Mouse (Mus musculus) cerebellum, adult 9-10 months (tissue): ENCODE results near the gene Fam3c.
A peak's percentile ranks its signal among the peaks of the same experiment; 100 is the strongest.

Experiments
- DNase-seq: peaks from one replicate; pipeline ENCODE4 v3.0.0; 2022

Fam3c gene

DNA sequence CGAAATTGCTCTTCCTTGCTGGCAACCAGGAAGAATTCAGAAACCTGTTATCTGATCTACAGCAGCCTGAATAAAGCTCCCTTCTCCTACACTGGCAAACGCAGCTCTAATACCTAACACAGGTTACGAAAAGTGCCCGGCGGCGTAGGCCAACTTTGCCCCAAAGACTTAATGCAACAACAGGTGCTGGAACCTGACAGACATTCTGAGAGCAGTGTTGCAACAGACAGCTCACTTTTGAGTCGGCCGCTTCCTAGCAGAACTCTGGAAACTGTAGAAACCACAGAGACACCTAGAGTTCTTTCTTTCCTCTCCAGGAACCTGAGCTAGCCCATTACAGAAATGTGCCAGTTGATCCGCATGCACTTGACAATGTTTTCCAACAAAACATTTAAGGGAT lies 4.5 kb downstream of the Fam3c start:
- no peak for DNase-seq

DNA sequence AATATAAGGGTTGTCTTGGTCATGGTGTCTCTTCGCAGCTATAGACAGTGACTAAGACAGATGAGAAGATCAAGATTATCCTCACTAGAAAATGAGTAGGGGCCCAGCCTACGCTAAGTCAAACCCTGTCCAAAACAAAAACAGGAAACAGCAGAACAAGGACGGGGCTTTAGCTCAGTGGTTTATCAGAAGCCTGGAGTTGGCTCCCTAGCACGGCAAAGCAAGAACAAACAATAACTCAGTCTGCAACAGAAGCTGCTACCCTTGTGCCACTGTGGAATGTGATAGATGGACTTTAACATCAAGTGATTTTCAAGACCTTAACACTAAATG lies 5.8 kb downstream of the Fam3c start:
- DNase-seq = no peak

DNA sequence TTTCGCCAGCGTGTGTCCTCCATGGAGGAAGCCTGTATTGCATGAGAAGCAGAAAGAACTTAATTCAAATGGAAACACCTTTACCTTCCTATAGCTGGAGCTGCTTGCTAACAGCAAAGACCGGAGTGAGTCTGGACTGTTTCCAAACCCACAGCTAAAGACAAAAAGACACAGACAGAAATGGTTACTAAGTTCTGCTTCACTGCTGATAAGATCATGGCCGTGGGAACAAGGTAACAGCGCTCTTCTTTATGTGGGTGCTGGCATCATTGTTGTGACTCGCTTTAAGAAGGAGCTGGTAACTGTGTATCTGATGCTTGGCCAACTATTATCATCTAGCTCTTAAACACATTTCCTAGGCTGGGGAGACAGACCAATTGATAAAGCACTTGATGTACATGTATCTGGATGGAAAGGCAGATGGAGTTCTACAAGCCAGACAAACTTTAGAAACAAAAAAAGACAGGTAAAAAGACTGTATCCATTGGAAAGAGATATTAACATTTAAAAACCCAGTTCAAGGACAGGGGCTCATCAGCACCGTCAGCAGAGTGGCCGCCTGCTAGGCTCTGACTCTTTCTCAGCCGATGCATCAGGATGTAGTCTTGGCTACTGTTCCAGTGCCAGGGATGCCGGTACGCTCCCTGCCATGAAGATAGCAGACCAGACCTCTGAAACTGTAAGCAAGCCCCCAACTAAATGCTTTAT lies 6.4 kb downstream of the Fam3c start:
- no peak for DNase-seq

DNA sequence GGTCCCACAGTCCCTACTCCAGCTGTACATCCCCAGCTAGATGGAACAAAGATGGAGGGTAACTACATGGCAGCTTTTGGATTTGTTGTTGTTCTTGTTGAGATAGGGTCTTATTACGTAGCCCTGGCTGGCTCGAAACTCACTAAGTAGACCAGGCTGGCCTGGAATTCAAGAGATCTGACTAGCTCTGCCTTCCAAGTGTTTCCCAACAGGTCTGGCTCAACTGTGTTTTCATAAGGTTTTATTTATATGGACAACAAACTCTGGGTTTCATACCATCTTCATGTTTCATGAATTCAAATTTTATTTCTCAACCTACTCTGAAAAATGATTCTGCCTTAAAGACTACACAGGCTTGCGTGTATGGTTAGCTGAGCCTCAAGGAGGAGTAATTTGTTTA lies 7.1 kb downstream of the Fam3c start:
- no peak for DNase-seq

DNA sequence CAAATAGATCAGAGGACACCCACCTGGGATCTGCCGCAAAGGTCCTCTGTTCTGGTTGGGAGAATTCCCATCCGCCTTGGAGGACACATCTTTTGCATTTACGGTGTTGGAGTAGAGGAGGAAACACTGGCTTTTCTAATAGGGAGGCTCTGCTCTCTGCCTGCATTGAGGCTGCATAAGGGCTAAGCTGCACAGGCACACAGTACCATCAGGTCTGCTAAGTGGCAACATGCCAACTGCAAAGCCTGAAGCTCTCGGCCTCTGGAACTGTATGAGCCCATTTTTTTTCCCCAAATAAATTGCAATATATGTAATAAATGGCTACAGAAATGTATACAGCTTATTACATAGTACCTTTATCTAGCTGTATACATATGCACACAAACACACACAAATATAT lies 7.9 kb downstream of the Fam3c start:
- no peak for DNase-seq

DNA sequence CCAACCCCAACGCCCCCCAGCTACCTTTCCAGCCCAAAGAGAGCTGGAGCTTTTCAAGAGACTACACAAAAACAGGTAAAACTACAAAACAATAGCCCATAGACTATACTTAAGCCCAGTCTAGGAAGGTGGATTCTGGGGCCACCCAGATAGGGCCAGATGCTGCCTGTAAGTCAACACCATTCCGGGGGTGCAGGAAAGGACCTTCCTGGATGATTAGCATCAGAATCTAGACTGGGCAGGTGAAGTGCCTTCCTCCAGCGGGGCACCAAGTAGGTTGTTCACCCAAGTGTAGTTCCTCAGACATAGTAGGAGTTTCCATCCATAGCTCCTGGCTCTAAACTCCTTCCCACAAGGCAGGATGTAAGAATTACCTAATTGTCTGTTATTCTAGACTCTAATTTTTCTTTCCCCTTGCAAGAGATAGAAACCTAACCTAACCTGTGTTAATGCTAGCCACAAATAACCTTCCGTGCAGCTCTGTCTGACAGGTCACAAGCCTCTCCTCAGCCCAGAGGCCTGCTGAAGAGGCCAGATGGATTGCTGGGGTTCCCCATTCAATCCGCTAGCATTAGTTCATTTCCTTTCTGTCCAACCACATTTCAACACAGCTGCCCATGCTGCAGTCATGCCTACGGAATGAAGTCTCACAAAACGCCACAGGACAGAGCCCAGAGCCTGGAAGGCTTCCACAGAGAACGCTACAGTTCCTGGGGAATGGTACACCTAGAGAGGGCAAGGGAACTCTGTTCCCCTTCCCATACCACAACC lies 8.7 kb downstream of the Fam3c start:
- no peak for DNase-seq

DNA sequence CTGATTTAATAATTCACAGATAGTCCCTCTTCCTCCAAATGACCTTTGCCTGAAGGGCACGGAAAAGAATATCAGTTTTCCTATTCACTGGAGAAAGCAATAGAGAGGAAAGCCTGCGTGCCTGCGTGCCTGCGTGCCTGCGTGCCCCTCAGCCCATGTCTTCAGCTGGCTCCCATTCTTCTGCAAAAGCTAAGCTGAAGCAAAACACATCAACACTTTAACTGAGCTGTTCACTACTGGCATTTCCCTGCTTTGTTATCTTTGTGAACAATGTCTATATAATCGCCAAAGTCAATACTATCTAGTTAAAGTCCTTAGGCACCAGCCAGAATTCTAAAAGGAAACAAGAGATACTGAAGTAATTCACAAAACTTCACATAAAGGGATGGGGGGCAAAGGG lies 11.6 kb downstream of the Fam3c start:
- DNase-seq = no peak

DNA sequence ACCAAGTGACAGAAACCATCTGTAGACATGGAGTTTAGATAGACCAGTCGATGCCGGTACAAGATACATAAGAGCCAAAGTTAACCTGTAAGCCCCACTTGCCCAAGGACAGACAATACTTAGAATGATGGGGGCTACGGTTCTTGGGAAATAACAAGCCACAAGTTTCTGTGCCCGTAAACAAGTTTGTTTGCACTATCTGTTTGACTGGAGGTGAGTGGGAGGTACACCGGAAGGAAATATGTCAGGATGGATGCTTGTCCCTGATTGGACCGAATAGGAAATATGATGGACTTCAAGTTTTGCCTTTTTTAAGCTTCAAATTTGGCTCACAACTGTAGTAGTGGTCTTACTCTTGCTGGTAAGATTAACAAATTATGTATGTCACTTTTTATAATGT lies 12.3 kb downstream of the Fam3c start:
- DNase-seq = no peak

DNA sequence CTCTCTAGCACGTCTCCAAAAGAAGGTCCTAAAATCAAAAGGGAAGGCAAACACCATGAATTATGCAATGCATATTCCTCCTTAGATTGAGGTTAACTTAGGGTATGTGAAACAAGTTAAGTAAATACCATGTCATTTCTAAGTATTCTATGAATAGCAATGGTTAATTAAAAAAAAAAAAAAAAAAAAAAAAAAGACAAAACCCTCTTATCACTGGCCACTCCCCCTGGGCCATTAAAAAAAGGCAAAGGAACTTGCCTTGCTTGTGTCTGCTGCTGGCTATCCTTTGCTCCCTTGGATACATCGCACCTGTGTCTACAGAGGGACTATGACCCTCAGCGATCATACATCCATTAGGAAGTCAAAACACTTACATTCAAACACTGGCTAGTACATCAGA lies 12.8 kb downstream of the Fam3c start:
- no peak for DNase-seq

DNA sequence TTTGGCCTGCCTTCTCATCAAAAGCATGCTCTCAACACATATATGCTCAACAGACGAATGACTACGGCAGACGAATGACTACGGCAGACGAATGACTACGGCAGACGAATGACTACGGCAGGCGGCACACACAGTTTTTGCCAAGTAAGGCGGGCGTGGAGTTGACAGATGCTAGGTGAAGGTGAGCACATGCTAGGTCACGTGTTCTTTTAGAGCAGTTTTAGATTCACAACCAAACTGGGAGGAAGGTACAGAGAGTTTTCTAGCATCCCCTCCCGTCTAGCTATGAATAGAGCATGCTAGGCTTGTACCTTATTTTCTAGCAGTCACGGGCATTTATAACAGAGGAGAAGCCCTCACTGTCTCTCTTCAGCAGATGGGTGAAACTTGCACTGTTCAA lies 15.3 kb downstream of the Fam3c start:
- no peak for DNase-seq

DNA sequence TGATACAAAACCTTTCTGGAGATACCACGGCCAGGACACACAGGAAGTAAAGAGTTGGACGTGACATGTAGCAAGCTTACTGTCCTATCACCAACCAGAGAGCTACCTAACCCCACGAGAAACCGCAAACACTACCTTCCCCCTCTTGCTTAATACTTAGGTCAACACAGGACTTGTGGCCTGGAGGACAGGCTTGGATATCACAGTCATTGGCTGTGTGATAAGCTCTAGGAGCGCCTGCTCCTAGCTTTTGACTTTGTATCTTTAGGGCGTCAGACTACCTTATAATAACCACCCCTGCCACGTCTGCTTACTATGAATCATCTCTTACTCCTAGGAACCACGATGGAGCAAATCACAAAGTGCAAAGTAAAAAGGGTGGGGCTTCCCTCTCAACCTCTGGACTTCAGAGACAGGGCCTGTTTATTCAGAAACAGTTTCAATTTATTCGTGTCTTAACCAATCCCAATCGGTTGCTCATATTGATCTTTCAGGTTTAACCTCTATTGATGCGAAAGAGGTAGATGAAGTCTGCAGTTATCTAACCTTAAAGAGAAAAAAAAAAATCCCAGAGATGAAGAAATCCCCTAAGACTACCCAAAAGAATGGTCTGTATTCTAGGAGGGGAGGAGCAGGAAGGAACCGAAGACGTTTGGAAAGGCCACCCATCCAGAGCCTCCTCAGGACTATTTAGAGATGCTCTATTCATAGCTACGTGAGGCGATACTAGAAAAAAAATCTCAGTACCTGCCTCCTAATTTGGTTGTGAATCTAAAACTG lies 16.1 kb downstream of the Fam3c start:
- DNase-seq = no peak

DNA sequence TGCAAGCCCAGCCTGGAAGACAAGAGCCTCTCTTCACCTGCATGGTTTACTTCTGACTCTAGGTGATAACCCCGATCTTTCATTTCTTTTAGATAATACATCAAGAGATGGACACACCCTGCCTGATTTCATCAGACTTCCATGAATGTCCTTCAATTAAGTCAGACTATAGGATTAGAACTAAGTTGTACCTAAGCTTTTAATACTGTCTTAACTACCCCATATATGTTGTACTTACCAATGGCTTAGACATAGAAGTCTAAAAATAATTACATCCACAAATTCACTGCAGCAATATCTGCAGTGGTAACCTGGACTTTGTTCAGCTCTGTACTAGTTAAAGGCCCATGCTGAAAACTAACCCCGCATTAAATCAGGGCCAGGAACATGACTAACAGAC lies 23.5 kb downstream of the Fam3c start:
- DNase-seq = no peak

DNA sequence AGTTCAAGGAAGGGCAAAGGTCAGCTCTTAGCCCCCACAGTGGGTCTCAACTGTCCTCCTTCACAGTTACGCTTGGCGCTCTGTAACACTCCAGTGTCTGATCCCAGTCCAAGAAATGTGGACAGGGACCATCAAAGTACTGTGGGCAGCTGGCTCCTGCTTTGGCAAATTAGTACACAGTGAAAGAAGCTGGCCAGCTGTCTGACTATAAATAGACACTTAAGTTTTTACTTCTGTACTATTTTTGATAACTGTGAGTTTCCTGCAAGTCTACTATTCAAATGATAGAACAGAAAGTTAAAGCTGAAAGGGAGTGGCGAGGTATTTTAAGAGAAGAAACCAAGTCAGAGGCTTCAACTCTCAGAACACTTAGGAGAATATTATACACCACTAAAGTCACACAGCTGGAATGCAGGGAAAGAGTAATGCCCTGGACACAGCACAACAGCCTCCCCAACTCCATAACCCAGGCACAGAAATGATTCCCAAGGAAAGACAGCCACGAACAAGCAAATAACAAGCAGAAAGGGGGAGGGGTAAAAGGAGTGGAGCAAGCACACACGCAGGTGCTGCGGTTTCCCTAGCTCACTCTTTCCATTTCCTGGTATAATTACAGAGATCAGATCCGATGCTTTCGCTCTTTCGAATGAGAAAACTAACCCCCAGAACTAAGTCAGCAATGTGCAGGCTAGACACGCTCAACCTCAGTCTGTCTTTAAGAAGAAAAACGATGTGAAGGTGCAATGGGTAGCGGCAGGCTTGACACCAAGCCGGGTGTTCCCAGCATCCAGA lies 25.7 kb downstream of the Fam3c start:
- no peak for DNase-seq

DNA sequence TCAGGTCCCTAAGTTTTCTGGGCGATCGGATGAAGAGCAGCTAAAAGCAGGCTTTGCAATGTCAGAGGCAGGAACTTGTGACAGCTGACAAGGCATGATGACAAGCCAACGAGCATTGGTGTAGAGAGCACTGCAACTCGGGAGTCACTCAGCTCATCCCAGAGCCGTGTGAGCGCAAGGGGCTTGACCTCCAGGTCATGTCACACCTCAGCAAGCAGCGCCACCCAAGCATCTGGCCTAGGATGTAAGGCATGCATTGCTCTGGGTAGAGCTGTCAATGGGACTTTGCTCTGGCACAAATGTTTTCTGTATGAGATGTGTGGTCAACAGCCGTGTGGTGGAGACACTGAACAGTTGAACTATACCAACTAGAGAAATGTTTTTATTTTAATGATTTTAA lies 28.1 kb downstream of the Fam3c start:
- no peak for DNase-seq

DNA sequence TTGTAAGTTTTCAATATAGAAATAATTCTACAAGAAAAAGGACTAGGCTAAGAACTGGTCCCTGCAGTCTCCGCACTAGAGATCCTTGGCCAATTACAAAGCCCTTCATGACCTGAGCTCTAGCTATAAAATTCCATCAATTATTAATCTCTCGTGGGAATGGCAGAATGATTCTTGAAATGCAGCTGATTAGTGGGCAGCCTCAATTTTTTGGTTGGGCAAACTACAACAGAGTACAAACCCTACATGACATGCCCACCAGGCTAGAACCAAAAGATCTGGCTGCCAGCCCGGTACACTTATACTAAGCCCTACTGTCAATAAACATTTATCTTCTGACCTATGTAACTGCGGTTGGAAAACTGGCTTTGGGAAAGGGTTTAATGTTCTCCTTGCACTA lies 29.0 kb downstream of the Fam3c start:
- no peak for DNase-seq

DNA sequence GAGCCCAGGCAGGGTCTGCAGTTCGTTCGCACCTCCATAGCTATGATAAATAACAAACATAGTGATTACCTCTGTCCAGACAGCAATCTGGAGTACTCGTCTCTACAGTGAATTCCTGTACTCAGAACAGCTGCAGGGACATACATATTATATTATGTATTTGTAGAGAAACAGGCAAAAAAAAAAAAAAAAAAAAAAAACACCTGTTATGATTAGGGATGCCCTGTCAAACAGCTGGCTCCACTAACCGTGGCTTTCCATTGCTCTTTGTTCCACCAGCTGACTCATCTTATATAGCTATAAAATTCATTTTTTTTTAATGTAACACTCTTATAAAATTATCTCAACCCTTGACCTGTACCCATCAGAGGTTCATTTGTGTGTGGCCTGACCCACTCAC lies 29.8 kb downstream of the Fam3c start:
- no peak for DNase-seq

DNA sequence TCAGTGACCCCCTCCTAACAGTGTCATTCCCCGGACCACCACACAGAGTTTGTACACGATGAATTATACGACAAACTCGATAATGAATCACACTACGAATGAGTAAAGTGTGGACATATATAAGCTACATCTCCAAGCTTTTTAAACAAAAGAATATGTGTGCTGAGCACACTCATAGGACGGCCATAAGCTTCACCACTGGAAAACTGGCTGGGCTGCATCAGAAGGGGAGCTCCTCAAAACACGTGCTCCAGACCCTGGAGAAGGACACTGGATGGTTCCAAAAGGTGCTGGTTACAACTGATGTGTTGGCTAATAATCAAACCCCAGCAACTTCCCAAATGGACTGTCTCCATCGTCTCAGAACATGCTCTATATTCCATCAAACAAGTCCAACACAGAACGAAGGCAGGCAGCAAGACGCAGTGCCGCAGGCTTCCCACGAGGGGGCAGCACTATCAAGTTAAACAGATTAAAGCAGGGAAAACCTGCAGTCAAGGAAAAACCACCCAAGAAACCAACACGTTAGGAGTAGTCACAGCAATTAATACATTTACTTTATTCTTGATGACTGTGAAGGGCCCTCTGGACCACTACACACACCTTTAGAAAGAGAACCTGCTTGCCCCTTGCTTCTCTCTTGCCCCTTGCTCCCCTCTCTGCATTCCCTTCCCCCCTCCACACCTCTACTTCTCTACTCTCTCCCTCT lies 30.5 kb downstream of the Fam3c start:
- DNase-seq = peak; percentile 75

DNA sequence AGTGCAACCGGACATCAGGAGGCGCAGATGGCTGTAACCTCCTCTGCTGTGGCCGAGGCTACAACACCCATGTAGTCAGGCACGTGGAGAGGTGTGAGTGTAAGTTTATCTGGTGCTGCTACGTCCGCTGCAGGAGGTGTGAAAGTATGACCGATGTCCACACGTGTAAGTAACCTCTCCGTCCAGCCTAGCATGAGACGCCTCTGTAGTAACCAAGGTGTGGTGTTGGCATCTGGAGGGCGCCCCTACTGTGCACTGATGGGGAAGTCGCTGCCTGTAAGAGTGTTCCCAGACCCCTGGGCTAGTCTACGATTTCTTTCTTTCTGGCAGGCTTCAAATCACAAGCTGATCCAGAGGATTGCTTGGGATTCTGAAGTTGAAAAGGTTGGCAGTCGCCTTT lies 58.0 kb downstream of the Fam3c start:
- no peak for DNase-seq

DNA sequence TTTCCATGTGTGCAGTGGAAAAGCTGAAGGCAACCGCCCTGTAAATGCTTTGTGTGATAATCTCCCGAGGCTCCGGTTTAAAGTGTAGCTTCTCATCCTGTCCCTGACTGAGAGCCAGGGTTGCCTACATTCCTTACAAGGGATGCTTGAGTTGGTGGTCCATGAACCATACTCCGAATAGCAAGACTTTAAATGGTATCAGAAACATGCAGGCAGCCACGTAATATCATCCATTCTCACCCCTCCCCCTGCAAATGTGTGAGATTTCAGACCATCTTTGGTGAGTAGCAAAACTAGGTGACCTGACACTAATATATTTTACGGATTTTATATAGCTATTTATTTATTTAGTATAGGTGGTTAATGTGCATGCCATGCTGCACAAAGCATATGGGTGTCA lies 59.0 kb downstream of the Fam3c start:
- DNase-seq = no peak

DNA sequence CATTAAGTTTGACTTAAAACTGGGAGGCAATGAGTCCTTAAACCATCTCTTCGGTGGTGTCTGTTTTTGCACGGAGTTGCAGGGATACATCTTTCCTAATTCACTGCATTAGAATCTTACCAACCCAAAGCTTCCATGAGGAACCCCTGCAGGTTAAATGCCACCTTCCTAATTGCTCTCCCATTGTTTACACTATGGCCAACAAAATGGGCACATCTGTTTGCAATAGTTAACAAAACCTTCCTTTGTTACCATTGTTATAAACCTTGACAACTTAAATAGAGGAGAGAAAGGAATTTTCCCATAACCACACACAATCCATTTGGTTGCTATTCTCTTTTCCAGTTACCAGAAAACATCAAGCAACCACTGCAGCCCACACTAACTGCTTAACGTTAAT lies 62.1 kb downstream of the Fam3c start:
- no peak for DNase-seq

DNA sequence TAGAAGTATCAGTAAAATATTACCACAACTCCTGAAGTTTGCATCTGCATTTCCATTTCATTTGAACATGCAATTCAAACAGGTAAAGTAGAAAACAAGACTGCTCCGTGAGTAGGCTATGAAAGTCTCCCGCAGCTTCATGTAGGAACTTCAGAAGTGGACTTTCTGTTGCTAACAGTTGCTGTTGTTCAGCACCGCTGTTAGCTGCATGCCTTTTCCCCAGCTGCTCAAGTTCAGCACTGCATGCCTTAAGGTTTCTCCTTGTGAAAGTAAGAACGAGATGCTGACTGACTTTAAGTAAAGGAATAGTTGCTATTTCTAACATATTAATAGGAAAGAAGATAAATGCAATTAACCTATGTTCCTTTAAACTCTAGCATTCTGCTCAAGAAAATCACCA lies 64.0 kb downstream of the Fam3c start:
- no peak for DNase-seq

DNA sequence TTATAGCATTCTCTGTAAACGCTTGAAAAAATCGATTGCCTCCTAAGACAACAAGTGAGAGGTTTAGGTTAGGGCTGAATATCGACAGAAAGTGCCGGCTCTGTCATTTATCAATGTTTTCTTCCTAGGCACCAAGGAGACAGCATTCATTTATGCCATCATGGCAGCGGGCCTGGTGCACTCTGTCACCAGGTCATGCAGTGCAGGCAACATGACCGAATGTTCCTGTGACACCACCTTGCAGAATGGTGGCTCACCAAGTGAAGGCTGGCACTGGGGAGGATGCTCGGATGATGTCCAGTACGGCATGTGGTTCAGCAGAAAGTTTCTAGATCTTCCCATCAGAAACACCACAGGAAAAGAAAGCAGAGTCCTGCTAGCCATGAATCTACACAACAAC lies 65.3 kb downstream of the Fam3c start:
- no peak for DNase-seq
